8 mouse cellular contexts compared by ENCODE assay signal in genomic region chr8:104247054-104247907, GRCm38 (mm10). TPM values are rescaled to one million over a fixed set of nuclear protein-coding genes. Genes with fewer than 3 reads are reported as not detected.
A peak's percentile ranks its signal among the peaks of the same experiment; 100 is the strongest.
DNase-seq lines count a peak whose midpoint lies in the region; ATAC-seq and TF ChIP-seq lines count a peak whose summit lies in the region.

No protein-coding gene starts in this region.

- WGBS in heart, embryonic 15.5 days = 62% methylated on average over 22 of the region's 22 CpGs

- peak overlapping the region; percentile 91; the same call in 1 of the 2 replicates for H3K9ac ChIP-seq in heart, embryonic 15.5 days

- H3K27ac ChIP-seq in bone marrow macrophage, adult 2 months (ENCODE audit: insufficient read depth, low read depth, low read length) = peak overlapping the region; percentile 67
- H3K27ac ChIP-seq in heart, embryonic 15.5 days = 0 out of 2 replicates have a peak overlapping the region, but pooled peaks have one; percentile 61

- H3K9me3 ChIP-seq in heart, embryonic 15.5 days (replicated peaks) = no peaks in the 10 kb centered on the region

- peaks cover 31% of the 10 kb centered on the region for H3K4me1 ChIP-seq in bone marrow macrophage, adult 2 months (ENCODE audit: control insufficient read depth, insufficient read depth, low read length)
- peaks cover 23% of the 10 kb centered on the region for H3K4me1 ChIP-seq in heart, embryonic 15.5 days (replicated peaks)

- H3K4me3 ChIP-seq in bone marrow macrophage, adult 2 months (ENCODE audit: insufficient read depth, low read length) = peak overlapping the region; percentile 93
- peak overlapping the region; percentile 87 for H3K4me3 ChIP-seq in heart, embryonic 15.5 days

- TF ChIP-seq CTCF in bone marrow macrophage, adult 2 months (IDR thresholded peaks at IDR 0.05; ENCODE audit: low read depth, low read length) = no peak

- H3K4me2 ChIP-seq in heart, embryonic 15.5 days = peak overlapping the region; percentile 83

- TF ChIP-seq POLR2A in bone marrow macrophage, adult 2 months (IDR thresholded peaks at IDR 0.05; ENCODE audit: borderline replicate concordance, low read depth, low read length) = no peak

- peak; percentile 60 for ATAC-seq in CD4-positive, CD25-positive, alpha-beta regulatory T cell, adult 4 months
- no peak for ATAC-seq in heart, embryonic 15.5 days (replicated peaks; ENCODE audit: insufficient number of reproducible peaks, insufficient read depth, low FRiP score, low read depth)
- ATAC-seq in megakaryocyte, adult 5-6 weeks (ENCODE audit: poor library complexity, severe bottlenecking) = peak; percentile 61

- H3K36me3 ChIP-seq in heart, embryonic 15.5 days = peaks cover 8% of the 10 kb centered on the region

- H3K27me3 ChIP-seq in heart, embryonic 15.5 days = no peaks in the 10 kb centered on the region

- peak; percentile 29 for DNase-seq in kidney, postnatal 14 days
- DNase-seq in spleen, postnatal 4 days (ENCODE audit: low spot score in 2 of 2) = peak; percentile 77 to 82
- no peak for DNase-seq in frontal cortex, adult 2 months (ENCODE audit: extremely low spot score in 1 of 2, low spot score in 1 of 2)
- no peak for DNase-seq in frontal cortex, postnatal 36 days (ENCODE audit: low spot score in 2 of 2)

RNA-seq across cellular contexts. Expression of gene Tk2, which starts 1.1 kb away (rescaled TPM):
- 10 to 100 TPM; 41.8 to 62.5 TPM for polyA plus RNA-seq in CD4-positive, CD25-positive, alpha-beta regulatory T cell, adult 4 months (2017; shearing (Covaris generic))
- polyA plus RNA-seq in bone marrow macrophage, adult 2 months (2012; ENCODE audit: insufficient read depth, insufficient read length, missing spikeins) = 52.1 and 58.4 TPM in 2 replicates
- 10.5 and 13.4 TPM in 2 replicates for polyA plus RNA-seq in heart, embryonic 15.5 days (2015; fragmentation: Nextera tagmentation; extraction: Ambion mirVana)
- 27.6 and 30.0 TPM in 2 replicates for total RNA-seq in megakaryocyte, adult 5-6 weeks (2015)
- total RNA-seq in megakaryocyte, adult 5-6 weeks (2017) = 17.4 and 28.5 TPM in 2 replicates
- polyA plus RNA-seq in frontal cortex, adult 2 months (2012; rRNA removed) = 40.6 and 42.8 TPM in 2 replicates

RNA-seq across cellular contexts. Expression of gene Cklf, which starts 3.4 kb away (rescaled TPM):
- 10 to 100 TPM; 99.5 TPM for polyA plus RNA-seq in CD4-positive, CD25-positive, alpha-beta regulatory T cell, adult 4 months (2017; shearing (Covaris generic))
- polyA plus RNA-seq in bone marrow macrophage, adult 2 months (2012; ENCODE audit: insufficient read depth, insufficient read length, missing spikeins) = 63.5 and 67.8 TPM in 2 replicates
- 23.7 and 26.3 TPM in 2 replicates for polyA plus RNA-seq in heart, embryonic 15.5 days (2015; fragmentation: Nextera tagmentation; extraction: Ambion mirVana)
- total RNA-seq in megakaryocyte, adult 5-6 weeks (2015) = 120 and 138 TPM in 2 replicates
- total RNA-seq in megakaryocyte, adult 5-6 weeks (2017) = 35.9 and 46.7 TPM in 2 replicates
- 13.1 and 13.7 TPM in 2 replicates for polyA plus RNA-seq in frontal cortex, adult 2 months (2012; rRNA removed)

RNA-seq across cellular contexts. Expression of gene Cmtm2a, which starts 45.7 kb away (rescaled TPM):
- polyA plus RNA-seq in CD4-positive, CD25-positive, alpha-beta regulatory T cell, adult 4 months (2017; shearing (Covaris generic)) = under 1 TPM in 1 of 2 experiments, not detected in 1; 0.54 TPM
- not detected in 2 replicates for polyA plus RNA-seq in bone marrow macrophage, adult 2 months (2012; ENCODE audit: insufficient read depth, insufficient read length, missing spikeins)
- polyA plus RNA-seq in heart, embryonic 15.5 days (2015; fragmentation: Nextera tagmentation; extraction: Ambion mirVana) = not detected in 2 replicates
- total RNA-seq in megakaryocyte, adult 5-6 weeks (2015) = not detected in 2 replicates
- not detected in 2 replicates for total RNA-seq in megakaryocyte, adult 5-6 weeks (2017)
- polyA plus RNA-seq in frontal cortex, adult 2 months (2012; rRNA removed) = not detected in 2 replicates

Comparison
In these comparisons a context has a peak if more than half of its experiments do, and no peak if none do; other contexts are left out.
1. DNase-seq: peak in kidney, postnatal 14 days (single experiment) and spleen, postnatal 4 days (2 of 2); none in frontal cortex, adult 2 months (0 of 2) and frontal cortex, postnatal 36 days (0 of 2).